Mouse (Mus musculus) stomach, postnatal 0 days (tissue): ENCODE measurements around the gene Stn1. TPM values are rescaled to one million over a fixed set of nuclear protein-coding genes. Genes with fewer than 3 reads are reported as not detected.

Experiments
- ATAC-seq: fragments of 200-750 bp; cut with Nextera tagmentation; 2 replicates; pipeline ENCODE4 v1.8.0; 2017; ENCODE audit not compliant: low FRiP score, low TSS enrichment
- DNase-seq: peaks from one replicate; pipeline ENCODE4 v3.0.0-alpha.2; 2016; ENCODE audit warnings: low spot score
- H3K27ac ChIP-seq: fragments of 300-500 bp; sonication (generic); replicated peaks from 2 replicates; pipeline ENCODE4 v1.5.1; 2014; ENCODE audit warnings: mild to moderate bottlenecking, control low read depth
- H3K27me3 ChIP-seq: fragments of 300-500 bp; sonication (generic); 2 replicates; pipeline ENCODE4 v1.6.1; 2014; ENCODE audit warnings: low read length; ENCODE audit not compliant: control insufficient read depth, insufficient read depth
- H3K36me3 ChIP-seq: fragments of 300-500 bp; sonication (generic); 2 replicates; pipeline ENCODE4 v1.6.1; 2014; ENCODE audit warnings: low read length, mixed read lengths; ENCODE audit not compliant: control insufficient read depth, insufficient read depth
- H3K4me1 ChIP-seq: fragments of 300-500 bp; sonication (generic); replicated peaks from 2 replicates; pipeline ENCODE4 v1.6.1; 2014; ENCODE audit warnings: antibody characterized with exemption; ENCODE audit not compliant: control insufficient read depth, insufficient read depth
- H3K4me2 ChIP-seq: fragments of 300-500 bp; sonication (generic); replicated peaks from 2 replicates; pipeline ENCODE4 v1.6.1; 2014; ENCODE audit warnings: low read depth, mild to moderate bottlenecking, control low read depth, moderate library complexity
- H3K4me3 ChIP-seq: fragments of 300-500 bp; sonication (generic); 2 replicates; pipeline ENCODE4 v1.5.1; 2014; ENCODE audit warnings: low read depth, low read length, control low read depth
- H3K9ac ChIP-seq: fragments of 300-500 bp; sonication (generic); 2 replicates; pipeline ENCODE4 v1.6.1; 2014; ENCODE audit warnings: mild to moderate bottlenecking, low read length, control low read depth, mixed read lengths
- H3K9me3 ChIP-seq: fragments of 300-500 bp; sonication (generic); 2 replicates; pipeline ENCODE4 v1.6.1; 2016; ENCODE audit warnings: low read length; ENCODE audit not compliant: control insufficient read depth
- CTCF ChIP-seq: IDR thresholded peaks from 2 replicates; pipeline ENCODE4 v1.5.1; 2016; ENCODE audit warnings: antibody characterized with exemption, low read depth, mild to moderate bottlenecking, moderate library complexity
- EP300 ChIP-seq: optimal IDR thresholded peaks from 2 replicates; pipeline ENCODE3; 2016; ENCODE audit warnings: antibody characterized with exemption
- WGBS: fragments of 180-500 bp; shearing (Covaris S2); extraction: QIAGEN DNeasy Blood & Tissue Kit; methylation state at CpG from one replicate; pipeline ENCODE4 v1.1.7; 2014; 5-methylcytosine and 5-hydroxymethylcytosine counted together
- polyA plus RNA-seq: library from polyadenylated mRNA; unstranded; fragments of >200 nt; fragmentation: Nextera tagmentation; extraction: Ambion mirVana; gene quantifications from 2 replicates; pipeline ENCODE4 v1.2.1, GENCODE M21; 2015

Gene Stn1
- polyA plus RNA-seq, 1 experiment from 2014 or later, result 25.9 TPM

DNA sequence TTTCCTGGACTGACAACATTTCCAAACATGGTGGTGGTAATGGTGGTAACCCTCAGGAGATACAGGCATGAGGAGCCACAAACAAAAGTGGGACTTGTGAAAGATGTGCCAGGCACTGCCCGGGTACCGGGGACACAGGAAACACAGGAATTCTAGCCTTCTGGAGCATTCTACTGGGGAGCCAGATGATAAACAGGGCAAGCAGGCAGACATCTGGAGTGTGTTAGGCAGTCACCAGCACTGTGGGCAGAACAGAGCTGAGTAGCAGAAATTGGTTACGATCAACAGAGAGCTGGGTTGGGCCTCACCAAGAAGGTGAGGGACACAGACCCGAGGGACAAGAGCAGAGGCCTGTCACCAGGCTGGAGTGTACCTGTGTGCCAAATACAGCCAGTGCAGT, 38.4 kb downstream of the Stn1 start:
- DNase-seq (no peak), ATAC-seq (0 out of 2 replicates have a peak, but pooled peaks have one; percentile 12)
- no peak overlapping the region for H3K4me2 ChIP-seq

DNA sequence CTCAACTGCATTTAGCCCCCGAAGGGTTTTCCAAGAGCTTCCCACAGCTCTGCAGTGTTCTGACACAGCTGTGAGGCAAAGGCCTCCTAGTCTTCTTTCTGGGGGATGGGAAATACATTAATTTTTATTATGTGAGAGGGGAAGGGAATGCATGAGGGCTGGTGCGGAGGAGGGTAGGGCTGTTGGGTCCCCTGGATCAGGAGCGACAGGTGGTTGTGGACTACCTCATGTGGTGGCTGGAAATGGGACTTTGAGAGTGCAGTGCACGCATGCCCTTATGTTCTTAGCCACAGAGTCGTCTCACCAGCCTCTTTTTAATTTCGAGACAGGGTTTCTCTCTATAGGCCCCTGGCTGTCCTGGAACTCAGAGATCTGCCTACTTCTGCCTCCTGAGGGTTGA, 39.6 kb downstream of the Stn1 start:
- Histone ChIP-seq H3K4me2 (no peak overlapping the region), H3K27ac (no peak overlapping the region), H3K4me1 (no peaks in the 10 kb centered on the region), H3K9me3 (no peaks in the 10 kb centered on the region), H3K9ac (no peak overlapping the region), H3K4me3 (no peak overlapping the region), H3K36me3 (no peaks in the 10 kb centered on the region), H3K27me3 (no peaks in the 10 kb centered on the region)
- ATAC-seq (no peak), DNase-seq (no peak)
- TF ChIP-seq CTCF (no peak), EP300 (no peak)
- 81% methylated on average over 6 of the region's 6 CpGs for WGBS

More for the DNA sequence above, 38.4 kb downstream of the Stn1 start:
- Histone ChIP-seq H3K36me3 (no peaks in the 10 kb centered on the region), H3K9ac (no peak overlapping the region), H3K9me3 (no peaks in the 10 kb centered on the region), H3K4me1 (no peaks in the 10 kb centered on the region), H3K27ac (no peak overlapping the region), H3K4me3 (no peak overlapping the region), H3K27me3 (no peaks in the 10 kb centered on the region)
- TF ChIP-seq CTCF, result no peak
- TF ChIP-seq EP300, result no peak
- WGBS, result 41% methylated on average over 4 of the region's 4 CpGs

DNA sequence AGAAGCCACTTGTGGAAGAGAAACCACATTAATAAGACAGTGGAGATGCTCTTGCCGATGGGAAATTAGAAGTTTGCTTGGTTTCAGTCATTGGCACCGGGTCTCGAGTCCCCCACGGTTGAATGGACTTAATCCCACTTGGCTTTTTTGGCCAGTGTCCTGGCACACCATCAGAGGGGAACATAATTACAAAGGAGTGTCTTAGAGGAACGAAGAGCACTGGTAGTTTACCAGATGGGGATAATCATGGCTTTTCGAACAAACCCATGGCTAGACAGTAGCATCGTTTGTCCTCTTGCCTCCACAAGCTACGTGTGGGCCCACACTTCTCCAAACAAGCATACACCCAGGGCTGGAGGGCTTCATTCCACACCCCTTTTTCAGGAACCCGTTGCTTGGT, 40.0 kb downstream of the Stn1 start:
- no peak for DNase-seq

DNA sequence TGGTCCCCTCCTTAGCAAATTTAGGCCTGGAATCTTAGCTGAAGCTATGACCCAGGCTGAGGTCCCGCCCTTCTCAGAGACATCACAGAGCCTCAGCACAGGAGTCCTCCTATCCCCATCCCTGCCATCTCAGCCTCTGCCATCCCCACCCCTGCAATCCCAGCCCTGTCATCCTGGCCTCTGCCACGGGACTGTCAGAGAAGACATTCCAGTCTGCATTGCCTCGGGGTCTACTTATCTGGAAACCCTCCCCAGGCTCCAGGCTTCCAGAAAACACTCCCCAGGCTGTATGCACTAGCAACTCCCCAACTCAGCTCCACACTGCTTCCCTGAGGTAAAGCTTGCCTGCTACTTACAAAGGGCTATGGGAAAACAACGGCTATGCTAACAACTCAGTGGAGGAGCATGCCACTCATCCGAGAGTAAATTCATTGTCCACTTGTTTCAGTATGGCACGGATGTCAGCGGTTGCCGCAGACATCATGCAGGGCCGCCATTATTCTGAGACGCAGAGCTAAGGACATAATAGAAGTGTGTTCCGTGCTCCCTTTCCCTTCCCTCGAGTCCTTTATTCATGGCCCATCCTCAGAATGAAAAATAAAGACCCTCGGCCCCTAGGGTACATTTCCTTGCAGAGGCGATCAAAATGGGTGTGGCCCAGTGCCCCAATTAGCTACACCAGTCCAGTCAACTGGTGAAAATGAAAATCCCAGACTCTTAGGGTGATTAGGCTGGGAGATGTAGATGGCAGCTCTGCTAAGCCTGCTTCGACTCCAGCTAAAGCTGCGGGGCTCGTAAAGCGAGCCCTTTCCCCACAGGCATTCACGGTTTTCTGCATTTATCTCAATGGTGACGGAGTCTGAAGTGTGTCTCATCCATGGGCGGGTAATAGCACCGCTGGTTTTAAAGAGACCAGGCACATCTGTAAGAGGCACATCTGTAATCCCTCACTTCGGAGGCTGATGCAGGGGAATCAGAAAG, 44.0 kb downstream of the Stn1 start:
- Histone ChIP-seq H3K4me3 (no peak overlapping the region), H3K4me1 (no peaks in the 10 kb centered on the region), H3K36me3 (no peaks in the 10 kb centered on the region), H3K27ac (peak overlapping the region; percentile 40; the same call in 1 of the 2 replicates), H3K9ac (no peak overlapping the region), H3K27me3 (no peaks in the 10 kb centered on the region), H3K4me2 (no peak overlapping the region), H3K9me3 (no peaks in the 10 kb centered on the region)
- DNase-seq (no peak), ATAC-seq (no peak)
- TF ChIP-seq CTCF, result no peak
- TF ChIP-seq EP300, result no peak
- 70% methylated on average over 23 of the region's 23 CpGs for WGBS

More for the DNA sequence above, 40.0 kb downstream of the Stn1 start:
- Histone ChIP-seq H3K36me3 (no peaks in the 10 kb centered on the region), H3K27me3 (no peaks in the 10 kb centered on the region), H3K9me3 (no peaks in the 10 kb centered on the region), H3K4me2 (no peak overlapping the region), H3K4me3 (no peak overlapping the region), H3K27ac (no peak overlapping the region), H3K9ac (no peak overlapping the region), H3K4me1 (no peaks in the 10 kb centered on the region)
- no peak for ATAC-seq
- TF ChIP-seq EP300 (no peak), CTCF (no peak)
- 64% methylated on average over 9 of the region's 9 CpGs for WGBS

DNA sequence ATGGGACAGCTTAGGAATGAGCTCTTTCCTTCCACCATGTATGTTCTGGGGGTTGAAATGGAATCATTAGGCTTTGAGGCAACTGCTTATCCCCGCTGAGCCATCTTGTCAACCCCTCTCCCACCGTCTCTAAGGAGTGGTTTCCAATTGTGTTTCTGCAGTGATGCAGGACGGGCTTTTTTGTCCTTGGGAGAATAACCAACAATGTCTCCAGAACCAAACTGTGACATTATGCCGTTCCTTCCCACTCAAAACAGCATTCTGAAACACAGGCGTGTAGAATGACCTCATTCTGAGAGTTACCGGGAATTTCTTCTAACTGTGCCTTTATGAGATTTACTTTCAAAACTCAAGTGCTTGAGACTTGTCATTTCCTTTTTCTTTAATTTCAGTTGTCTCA, 44.9 kb downstream of the Stn1 start:
- no peak overlapping the region for H3K4me3 ChIP-seq
- TF ChIP-seq CTCF (no peak), EP300 (no peak)
- ATAC-seq, result no peak
- H3K27ac ChIP-seq, result peak overlapping the region; percentile 63
- no peaks in the 10 kb centered on the region for H3K36me3 ChIP-seq
- no peak overlapping the region for H3K4me2 ChIP-seq
- DNase-seq, result no peak
- no peaks in the 10 kb centered on the region for H3K4me1 ChIP-seq
- H3K27me3 ChIP-seq, result no peaks in the 10 kb centered on the region
- H3K9me3 ChIP-seq, result no peaks in the 10 kb centered on the region
- WGBS, result 74% methylated on average over 6 of the region's 6 CpGs
- no peak overlapping the region for H3K9ac ChIP-seq

DNA sequence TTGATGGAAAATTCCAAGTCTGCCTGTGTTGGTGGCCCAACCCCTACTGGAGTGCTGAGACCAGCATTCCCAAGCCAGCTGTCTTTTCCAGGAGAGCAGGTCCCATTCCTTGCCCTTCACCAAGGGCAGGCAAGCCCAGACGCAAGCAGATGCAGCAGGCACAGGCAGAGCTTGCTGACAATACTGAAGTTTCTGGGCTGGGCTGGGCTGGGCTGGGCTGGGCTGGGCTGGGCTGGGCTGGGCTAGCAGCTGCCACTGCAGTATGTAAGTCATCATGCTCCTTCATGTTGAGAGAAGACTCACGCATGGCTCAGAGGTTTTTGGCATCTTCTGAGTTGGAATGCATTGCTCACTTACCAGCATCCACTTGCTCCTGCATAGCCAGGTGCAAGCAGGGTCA, 45.5 kb downstream of the Stn1 start:
- 40% methylated on average over 2 of the region's 2 CpGs for WGBS

More for the DNA sequence above, 45.5 kb downstream of the Stn1 start:
- no peak overlapping the region for H3K4me2 ChIP-seq
- H3K9me3 ChIP-seq, result no peaks in the 10 kb centered on the region
- DNase-seq (peak; percentile 49), ATAC-seq (peak; percentile 69)
- H3K9ac ChIP-seq, result no peak overlapping the region
- no peak overlapping the region for H3K4me3 ChIP-seq
- no peaks in the 10 kb centered on the region for H3K27me3 ChIP-seq
- H3K4me1 ChIP-seq, result no peaks in the 10 kb centered on the region
- TF ChIP-seq EP300, result no peak
- TF ChIP-seq CTCF, result no peak
- H3K36me3 ChIP-seq, result no peaks in the 10 kb centered on the region
- no peak overlapping the region for H3K27ac ChIP-seq
